Mouse (Mus musculus): Measurements from ENCODE around the gene Tmem178.

The Tmem178 gene

DNA sequence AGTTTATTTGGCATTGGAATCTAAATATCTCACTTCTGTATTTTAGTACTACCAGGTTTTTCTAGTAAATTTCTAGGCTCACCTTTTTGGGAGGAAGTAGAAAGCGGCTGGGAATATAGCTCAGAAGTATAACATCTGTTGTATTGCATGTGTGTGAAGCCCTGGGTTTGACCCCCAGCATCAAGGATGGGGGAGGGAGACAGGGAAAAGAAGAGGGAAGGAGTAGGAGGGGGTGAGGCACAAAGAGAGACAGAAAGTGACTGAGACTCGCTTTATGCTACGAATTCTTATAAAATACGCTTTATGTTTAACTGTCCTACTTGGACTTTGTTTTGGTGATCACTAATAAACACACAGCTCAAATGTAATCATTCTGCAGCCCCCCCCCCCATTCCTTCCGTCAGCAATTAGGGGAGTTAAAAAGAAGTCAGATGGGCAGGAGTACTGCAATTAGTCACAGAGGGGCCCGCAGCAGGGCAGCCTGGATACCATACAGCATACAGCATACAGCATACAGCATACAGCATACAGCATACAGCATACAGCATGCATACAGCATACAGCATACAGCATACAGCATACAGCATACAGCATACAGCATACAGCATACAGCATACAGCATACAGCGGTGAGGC lies 103.6 kb downstream of the Tmem178 start:
- DNase-seq (ENCODE audit: low spot score in 2 of 2): no peak
